In the genomic region with DNA sequence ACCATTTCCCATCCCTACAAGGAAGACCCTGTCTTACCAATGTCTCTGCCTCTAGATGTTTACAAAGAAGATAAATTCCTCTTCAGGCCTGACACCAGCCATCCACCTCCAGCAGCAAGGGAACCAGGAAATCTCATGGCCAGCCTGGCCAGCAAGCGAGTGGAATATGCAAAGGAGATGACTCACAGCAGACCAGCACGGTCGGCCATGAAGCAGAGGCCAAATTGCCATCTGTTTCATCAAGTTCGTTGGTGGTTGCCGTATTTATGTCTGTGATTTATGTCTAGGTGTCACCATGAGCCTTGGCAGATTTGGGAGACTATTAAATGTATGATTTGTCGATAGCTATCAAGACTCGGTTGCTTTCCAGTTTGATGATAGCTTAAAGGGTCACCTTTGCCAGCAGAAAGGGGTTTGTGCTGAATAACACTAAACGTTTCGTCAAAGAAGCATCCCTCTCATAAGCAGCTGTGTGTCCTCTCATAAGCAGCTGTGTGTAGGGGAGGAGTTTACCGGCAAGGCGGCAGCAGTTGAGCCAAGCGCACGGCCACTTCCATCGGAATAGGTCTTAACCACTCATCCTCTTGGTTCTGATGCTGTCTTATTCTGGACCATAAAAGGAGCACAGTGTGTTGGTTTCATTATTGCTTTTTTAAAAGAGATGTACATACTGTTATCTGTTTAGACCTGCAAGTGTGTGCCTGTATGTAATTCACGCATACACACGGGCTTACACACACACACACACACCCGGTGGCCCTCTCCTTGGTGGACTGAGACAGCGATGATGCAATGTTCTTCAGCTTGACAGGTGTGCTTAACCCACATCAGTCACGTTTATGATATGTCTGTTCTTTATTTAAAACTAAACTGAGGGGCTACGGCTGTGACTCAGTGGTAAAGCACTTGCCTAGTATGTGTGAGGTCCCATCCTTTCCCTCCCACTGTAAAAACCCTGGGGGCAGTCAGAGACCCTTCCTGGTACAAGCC, we compare ENCODE assay signal across 23 mouse cellular contexts. TPM values are rescaled to one million over a fixed set of nuclear protein-coding genes. Genes with fewer than 3 reads are reported as not detected.
DNase-seq lines count a peak whose midpoint lies in the region; ATAC-seq and TF ChIP-seq lines count a peak whose summit lies in the region.
"Had no signal": no experiment of that assay in that cellular context is flagged by ENCODE, and none has a peak within 500 bp of the region (broad histone marks: within the 10 kb centered on the region; RNA-seq: fewer than 3 reads in every experiment).

No protein-coding gene starts in this region.

- 56% methylated on average over 20 of the region's 20 CpGs for WGBS in intestine, embryonic 15.5 days
- 62% methylated on average over 20 of the region's 20 CpGs for WGBS in intestine, postnatal 0 days
- 59% methylated on average over 20 of the region's 20 CpGs for WGBS in intestine, embryonic 16.5 days
- WGBS in midbrain, embryonic 14.5 days: 91% methylated on average over 20 of the region's 20 CpGs

- no peak overlapping the region for H3K4me3 ChIP-seq in intestine, embryonic 15.5 days (replicated peaks)
- no peak overlapping the region for H3K4me3 ChIP-seq in intestine, postnatal 0 days (ENCODE audit: low read depth, low read length)
- no peak overlapping the region for H3K4me3 ChIP-seq in intestine, embryonic 16.5 days (ENCODE audit: low read length)
- H3K4me3 ChIP-seq in midbrain, embryonic 14.5 days (replicated peaks; ENCODE audit: low read depth, low read length): no peak overlapping the region
- H3K4me3 ChIP-seq: embryonic facial prominence, embryonic 13.5 days; limb, embryonic 12.5 days; liver, embryonic 13.5 days; lung, embryonic 15.5 days; midbrain, embryonic 15.5 days; stomach, embryonic 15.5 days had no signal

- no peak overlapping the region for H3K27ac ChIP-seq in intestine, embryonic 15.5 days
- no peak overlapping the region for H3K27ac ChIP-seq in intestine, postnatal 0 days (ENCODE audit: low read depth, low read length)
- H3K27ac ChIP-seq in intestine, embryonic 16.5 days (ENCODE audit: low read length): no peak overlapping the region
- no peak overlapping the region for H3K27ac ChIP-seq in midbrain, embryonic 14.5 days (replicated peaks; ENCODE audit: low read depth, low read length)
- H3K27ac ChIP-seq: embryonic facial prominence, embryonic 13.5 days; hindbrain, embryonic 14.5 days; limb, embryonic 12.5 days; liver, embryonic 13.5 days; lung, embryonic 15.5 days; midbrain, embryonic 15.5 days; stomach, embryonic 15.5 days had no signal

- H3K27me3 ChIP-seq in intestine, embryonic 15.5 days (replicated peaks): no peaks in the 10 kb centered on the region
- H3K27me3 ChIP-seq in intestine, postnatal 0 days (replicated peaks; ENCODE audit: control insufficient read depth, insufficient read depth, low read length): no peaks in the 10 kb centered on the region
- H3K27me3 ChIP-seq in intestine, embryonic 16.5 days (replicated peaks; ENCODE audit: control insufficient read depth, insufficient read depth, low read length): no peaks in the 10 kb centered on the region
- no peaks in the 10 kb centered on the region for H3K27me3 ChIP-seq in midbrain, embryonic 14.5 days (ENCODE audit: control insufficient read depth, insufficient read depth, low read length)
- H3K27me3 ChIP-seq: liver, embryonic 13.5 days; lung, embryonic 15.5 days; midbrain, embryonic 15.5 days; stomach, embryonic 15.5 days had no signal

- no peaks in the 10 kb centered on the region for H3K9me3 ChIP-seq in intestine, embryonic 15.5 days
- H3K9me3 ChIP-seq in intestine, postnatal 0 days (ENCODE audit: control insufficient read depth): no peaks in the 10 kb centered on the region
- H3K9me3 ChIP-seq in intestine, embryonic 16.5 days (ENCODE audit: control insufficient read depth, low read length): no peaks in the 10 kb centered on the region
- H3K9me3 ChIP-seq in midbrain, embryonic 14.5 days (ENCODE audit: control insufficient read depth, low read length): no peaks in the 10 kb centered on the region
- H3K9me3 ChIP-seq: embryonic facial prominence, embryonic 13.5 days; limb, embryonic 12.5 days; liver, embryonic 13.5 days; lung, embryonic 15.5 days; midbrain, embryonic 15.5 days; stomach, embryonic 15.5 days had no signal

- H3K4me1 ChIP-seq in intestine, embryonic 15.5 days (replicated peaks): peaks cover 8% of the 10 kb centered on the region; the same call in 1 of the 2 replicates
- H3K4me1 ChIP-seq in intestine, postnatal 0 days (replicated peaks; ENCODE audit: control insufficient read depth, insufficient read depth, low read length): no peaks in the 10 kb centered on the region
- H3K4me1 ChIP-seq in intestine, embryonic 16.5 days (ENCODE audit: control insufficient read depth, insufficient read depth, low read length): peaks cover 6% of the 10 kb centered on the region; the same call in 1 of the 2 replicates
- H3K4me1 ChIP-seq in midbrain, embryonic 14.5 days (ENCODE audit: control insufficient read depth, insufficient read depth, low read length): no peaks in the 10 kb centered on the region
- H3K4me1 ChIP-seq: midbrain, embryonic 15.5 days; stomach, embryonic 15.5 days had no signal

- peak; percentile 22 for DNase-seq in thymus, postnatal 0 days (ENCODE audit: low spot score)
- no peak for DNase-seq in thymus, postnatal 10 days (ENCODE audit: low spot score in 2 of 2)
- DNase-seq in NIH3T3 (ENCODE audit: low read depth): peak; percentile 68
- DNase-seq in midbrain, embryonic 14.5 days: no peak
- no peak for DNase-seq in thymus, postnatal 25 days
- DNase-seq: cerebellum, adult 18-20 months; forebrain, postnatal 0 days; gastrocnemius, postnatal 10 days; heart, postnatal 14 days; kidney, adult 18-20 months; kidney, postnatal 4 days; liver, embryonic 13.5 days; spleen, adult 18-20 months; thymus, postnatal 14 days had no signal

- H3K4me2 ChIP-seq in intestine, embryonic 15.5 days (replicated peaks): no peak overlapping the region
- no peak overlapping the region for H3K4me2 ChIP-seq in intestine, postnatal 0 days (replicated peaks; ENCODE audit: low read depth)
- no peak overlapping the region for H3K4me2 ChIP-seq in intestine, embryonic 16.5 days (ENCODE audit: low read depth, low read length)
- H3K4me2 ChIP-seq in midbrain, embryonic 14.5 days (ENCODE audit: low read length): no peak overlapping the region
- H3K4me2 ChIP-seq: hindbrain, embryonic 14.5 days; liver, embryonic 13.5 days; lung, embryonic 15.5 days; midbrain, embryonic 15.5 days; stomach, embryonic 15.5 days had no signal

- no peak for TF ChIP-seq CTCF in intestine, postnatal 0 days (IDR thresholded peaks at IDR 0.05; ENCODE audit: low read depth)

- H3K9ac ChIP-seq in intestine, embryonic 15.5 days: no peak overlapping the region
- no peak overlapping the region for H3K9ac ChIP-seq in intestine, postnatal 0 days (ENCODE audit: low read depth, low read length)
- no peak overlapping the region for H3K9ac ChIP-seq in intestine, embryonic 16.5 days (ENCODE audit: low read depth, low read length)
- no peak overlapping the region for H3K9ac ChIP-seq in midbrain, embryonic 14.5 days (replicated peaks; ENCODE audit: low read length)
- H3K9ac ChIP-seq: embryonic facial prominence, embryonic 13.5 days; forebrain, postnatal 0 days; hindbrain, embryonic 14.5 days; limb, embryonic 12.5 days; liver, embryonic 13.5 days; lung, embryonic 15.5 days; midbrain, embryonic 15.5 days; stomach, embryonic 15.5 days had no signal

- H3K36me3 ChIP-seq in intestine, embryonic 15.5 days: no peaks in the 10 kb centered on the region
- H3K36me3 ChIP-seq in intestine, postnatal 0 days (ENCODE audit: control insufficient read depth, insufficient read depth): no peaks in the 10 kb centered on the region
- H3K36me3 ChIP-seq in intestine, embryonic 16.5 days (ENCODE audit: control insufficient read depth, insufficient read depth, low read length): no peaks in the 10 kb centered on the region
- H3K36me3 ChIP-seq in midbrain, embryonic 14.5 days (ENCODE audit: control insufficient read depth, insufficient read depth, low read length): no peaks in the 10 kb centered on the region
- H3K36me3 ChIP-seq: embryonic facial prominence, embryonic 13.5 days; limb, embryonic 12.5 days; liver, embryonic 13.5 days; lung, embryonic 15.5 days; midbrain, embryonic 15.5 days; stomach, embryonic 15.5 days had no signal

- peak; percentile 25; the same call in 1 of the 2 replicates for ATAC-seq in intestine, embryonic 15.5 days
- ATAC-seq in intestine, postnatal 0 days: no peak
- ATAC-seq in intestine, embryonic 16.5 days: peak; percentile 53; the same call in 1 of the 2 replicates
- no peak for ATAC-seq in midbrain, embryonic 14.5 days (ENCODE audit: low FRiP score, low TSS enrichment)
- ATAC-seq: forebrain, postnatal 0 days; midbrain, embryonic 15.5 days had no signal

RNA-seq across cellular contexts. Expression of gene Itga6, which starts 14.5 kb away (rescaled TPM):
- 47.6 and 48.1 TPM in 2 replicates for polyA plus RNA-seq in intestine, embryonic 15.5 days (2015; fragmentation: Nextera tagmentation; extraction: Ambion mirVana)
- polyA plus RNA-seq in intestine, postnatal 0 days (2015; fragmentation: Nextera tagmentation; extraction: Ambion mirVana): 32.1 and 36.9 TPM in 2 replicates
- polyA plus RNA-seq in thymus, postnatal 0 days (2015; fragmentation: Nextera tagmentation; extraction: Ambion mirVana): 34.9 and 37.8 TPM in 2 replicates
- polyA plus RNA-seq in intestine, embryonic 16.5 days (2015; fragmentation: Nextera tagmentation; extraction: Ambion mirVana): 22.6 and 28.0 TPM in 2 replicates
- 15.9 and 21.6 TPM in 2 replicates for polyA plus RNA-seq in midbrain, embryonic 14.5 days (2014; fragmentation: Nextera tagmentation; extraction: Ambion mirVana)

Comparison
In these comparisons a context has a peak if more than half of its experiments do, and no peak if none do; other contexts are left out.
1. ATAC-seq: peak in intestine, embryonic 15.5 days (single experiment) and intestine, embryonic 16.5 days (single experiment); none in intestine, postnatal 0 days (single experiment) and midbrain, embryonic 14.5 days (single experiment).
2. DNase-seq: peak in thymus, postnatal 0 days (single experiment) and NIH3T3 (single experiment); none in thymus, postnatal 10 days (0 of 2), midbrain, embryonic 14.5 days (single experiment) and thymus, postnatal 25 days (single experiment).